Mouse (Mus musculus) small intestine, adult 2 months (tissue): ENCODE measurements around the gene Aqp11.

Experiments used
- CTCF ChIP-seq: fragments of 200-500 bp; IDR thresholded peaks from 2 replicates; pipeline ENCODE4 v1.5.1; 2012; ENCODE audit warnings: low read depth, mild to moderate bottlenecking, control low read depth, inconsistent platforms, low read length, moderate library complexity, mixed read lengths; ENCODE audit not compliant: insufficient replicate concordance, insufficient read length; ENCODE audit errors: extremely low read depth
- POLR2A ChIP-seq: fragments of 200-500 bp; IDR thresholded peaks from 2 replicates; pipeline ENCODE4 v1.6.1; 2012; ENCODE audit warnings: low read depth, mild to moderate bottlenecking, control low read depth, inconsistent platforms, low read length, moderate library complexity

GRCm38 (mm10) chr7:97714651-97715050, 23.4 kb downstream of the Aqp11 start:
- no peak for TF ChIP-seq POLR2A
- no peak for TF ChIP-seq CTCF
